Mouse (Mus musculus): ENCODE results near the gene Plb1.

The Plb1 gene

GRCm38 (mm10) chr5:32232474-32232873 is at the start of gene Plb1:
Plb1 (plus strand) TSS chr5:32232708.
- no peak for DNase-seq

DNA sequence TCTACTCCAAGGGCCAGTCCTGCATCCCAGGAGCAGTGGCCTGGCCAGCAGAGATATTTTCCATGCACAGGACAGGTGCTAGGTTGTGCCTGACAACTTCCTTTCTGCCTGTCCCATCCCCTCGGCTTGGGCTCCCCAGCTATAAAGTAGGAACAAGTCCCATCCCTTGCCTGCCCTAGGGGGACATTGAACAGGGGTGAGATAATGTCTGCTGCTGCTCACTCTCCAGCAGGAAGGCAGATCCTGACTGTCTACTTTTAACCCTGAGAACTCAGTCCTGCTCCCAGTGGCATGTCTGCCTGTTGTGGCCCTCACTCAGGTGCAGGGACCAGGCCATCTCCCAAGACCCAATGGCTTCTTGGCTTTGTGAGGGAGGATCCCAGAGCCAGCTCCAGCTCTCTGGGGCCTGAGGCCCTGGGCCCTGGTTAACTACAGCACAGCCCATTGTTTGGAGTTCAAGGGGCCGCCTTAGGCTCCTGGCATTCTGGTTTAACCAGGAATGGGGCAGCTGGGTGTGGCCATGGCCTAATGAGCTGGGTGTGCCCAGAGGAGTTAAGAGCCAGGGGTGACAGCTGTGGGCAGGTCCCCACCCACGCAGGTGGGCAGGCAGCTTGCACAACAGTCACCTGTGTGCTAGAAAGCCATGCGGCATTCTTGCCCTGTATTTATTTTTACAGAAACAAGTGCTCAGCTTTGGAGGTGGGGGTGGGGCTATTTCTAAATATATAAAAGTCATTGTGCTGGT is 49.5 kb upstream of the Plb1 start:
- DNase-seq = no peak

DNA sequence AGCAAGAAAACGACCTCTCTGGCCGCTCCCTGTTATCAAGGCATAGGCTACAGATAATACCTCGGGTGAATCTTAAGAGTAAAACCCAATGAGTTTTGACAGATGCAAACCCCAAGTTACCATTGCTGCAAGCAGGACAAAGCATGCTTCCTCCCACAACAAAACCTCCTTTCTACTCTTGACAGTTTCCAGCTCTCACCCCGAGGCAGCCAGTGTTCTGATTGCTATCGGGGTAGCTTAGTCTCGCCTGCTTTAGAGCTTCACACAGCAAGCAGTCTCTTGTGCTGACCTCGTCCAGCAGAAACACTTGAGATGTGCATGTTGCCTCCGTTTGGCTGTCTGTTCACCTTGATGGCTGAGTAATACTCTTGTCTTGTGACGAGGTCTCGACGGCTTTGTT is 44.8 kb upstream of the Plb1 start:
- DNase-seq = no peak

GRCm38 (mm10) chr5:32191259-32191658 is 41.2 kb upstream of the Plb1 start:
- DNase-seq = no peak

GRCm38 (mm10) chr5:32192016-32192845 is 40.3 kb upstream of the Plb1 start:
- DNase-seq = no peak

- no peak for DNase-seq
Measured at GRCm38 (mm10) chr5:32194236-32194635, 38.3 kb upstream of the Plb1 start.

- DNase-seq = no peak
Measured at GRCm38 (mm10) chr5:32195857-32196609, 36.5 kb upstream of the Plb1 start.

DNA sequence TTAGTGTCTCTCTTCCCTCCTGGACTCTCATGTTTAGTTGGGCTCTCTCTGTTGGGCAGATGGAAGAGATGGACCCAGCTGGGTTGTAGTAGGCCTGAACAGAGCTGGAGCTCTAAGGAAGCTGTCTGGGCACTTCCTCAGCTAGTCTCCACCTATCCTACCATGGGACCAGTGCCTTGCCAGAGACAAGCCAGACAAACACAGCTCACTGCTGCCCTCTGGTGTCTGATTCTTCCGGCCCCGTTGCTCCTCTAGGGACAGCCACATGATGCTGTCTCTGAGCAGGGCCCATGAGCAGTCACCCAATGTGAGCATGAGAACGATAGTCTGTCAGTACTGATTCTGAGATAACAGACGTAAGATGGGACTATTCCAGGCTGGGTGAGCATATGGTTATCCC is 34.8 kb upstream of the Plb1 start:
- DNase-seq = peak; percentile 68 to 85

GRCm38 (mm10) chr5:32199136-32199535 is 33.4 kb upstream of the Plb1 start:
- no peak for DNase-seq

- no peak for DNase-seq
Measured at GRCm38 (mm10) chr5:32199594-32199993, 32.9 kb upstream of the Plb1 start.

GRCm38 (mm10) chr5:32204653-32205052 is 27.9 kb upstream of the Plb1 start:
- no peak for DNase-seq

GRCm38 (mm10) chr5:32206726-32207125 is 25.8 kb upstream of the Plb1 start:
- DNase-seq = no peak

DNA sequence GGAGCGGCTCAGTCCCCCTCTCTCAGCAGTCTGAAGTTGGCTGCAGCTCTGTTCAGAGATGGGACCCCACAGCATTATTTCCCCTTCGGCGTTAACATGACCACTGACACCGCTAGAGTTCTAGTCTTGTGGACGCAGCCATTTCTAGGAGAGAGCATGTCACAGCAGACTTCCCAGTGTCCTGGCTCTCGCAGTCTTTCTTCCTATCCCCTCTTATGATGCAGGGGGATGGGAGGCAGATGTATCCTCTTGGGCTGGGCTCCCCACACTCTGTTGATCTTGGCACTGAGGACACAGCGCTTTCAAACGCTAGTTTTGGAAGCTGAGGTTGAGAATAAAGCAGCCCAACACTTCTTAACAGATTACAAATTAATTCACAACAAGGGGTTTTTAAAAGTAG is 24.0 kb upstream of the Plb1 start:
- no peak for DNase-seq

GRCm38 (mm10) chr5:32211011-32211410 is 21.5 kb upstream of the Plb1 start:
- no peak for DNase-seq

- no peak for DNase-seq
Measured at GRCm38 (mm10) chr5:32213746-32214145, 18.8 kb upstream of the Plb1 start.

DNA sequence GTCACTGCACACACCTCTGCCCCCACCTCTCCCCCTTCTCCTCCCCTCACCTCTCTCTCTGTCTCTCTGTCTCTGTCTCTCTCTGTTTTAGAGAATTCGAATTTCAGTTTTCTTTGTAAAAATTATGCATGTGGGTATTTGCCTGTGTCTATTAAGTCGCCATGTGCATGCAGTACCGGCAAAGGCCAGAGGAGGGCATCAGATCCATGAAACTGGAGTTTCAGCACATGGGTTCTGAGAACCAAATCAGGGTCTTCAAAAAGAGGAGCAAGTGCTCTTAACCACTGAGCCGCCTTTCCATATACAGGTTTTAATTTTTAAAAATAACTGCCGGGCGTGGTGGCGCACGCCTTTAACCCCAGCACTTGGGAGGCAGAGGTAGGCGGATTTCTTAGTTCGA is 17.0 kb upstream of the Plb1 start:
- DNase-seq = peak; percentile 14 to 60

- DNase-seq = no peak
Measured at GRCm38 (mm10) chr5:32216465-32216864, 16.0 kb upstream of the Plb1 start.

- no peak for DNase-seq
Measured at GRCm38 (mm10) chr5:32217477-32217876, 15.0 kb upstream of the Plb1 start.

DNA sequence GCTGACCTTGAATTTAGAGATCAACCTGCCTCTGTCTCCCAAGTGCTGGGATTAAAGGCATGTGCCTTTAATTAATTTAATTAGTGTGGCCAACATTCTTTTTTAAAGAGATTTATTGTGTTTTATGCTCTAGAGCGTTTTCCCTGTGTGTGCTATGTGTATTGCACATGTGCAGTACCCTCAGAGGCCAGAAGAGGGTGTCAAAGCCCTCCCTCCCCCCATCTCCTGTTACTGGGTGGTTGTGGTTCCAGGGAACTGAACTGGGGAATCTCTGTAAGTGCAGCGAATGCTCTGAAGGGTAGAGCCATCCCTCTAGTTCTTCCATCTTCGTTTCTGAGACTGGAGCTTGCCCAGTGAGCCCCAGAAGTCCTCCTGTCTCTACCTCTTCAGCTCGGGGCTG is 2.1 kb upstream of the Plb1 start:
- DNase-seq = no peak

- no peak for DNase-seq
Measured at GRCm38 (mm10) chr5:32239337-32239736, 6.8 kb downstream of the Plb1 start.

DNA sequence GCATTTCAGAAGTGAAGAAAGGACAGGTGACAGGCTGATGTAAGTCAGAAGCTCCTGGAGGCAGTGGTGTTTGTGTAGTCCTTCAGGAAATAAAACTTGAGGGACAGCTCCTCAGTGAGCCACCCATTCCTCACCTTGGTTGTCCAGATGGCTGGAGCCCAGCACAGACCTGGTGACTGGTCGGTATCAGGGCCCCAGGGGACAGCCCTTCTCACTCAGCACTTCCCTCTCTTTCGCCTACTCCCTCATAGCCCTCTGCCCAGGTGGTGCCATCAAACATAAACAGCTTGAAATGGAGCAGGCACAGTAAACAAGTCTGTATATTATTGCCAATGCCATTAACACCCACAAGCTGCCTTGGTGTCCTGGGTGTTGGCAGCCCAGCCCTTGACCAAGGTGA is 8.2 kb downstream of the Plb1 start:
- DNase-seq = no peak

- no peak for DNase-seq
Measured at GRCm38 (mm10) chr5:32243286-32243885, 10.9 kb downstream of the Plb1 start.

GRCm38 (mm10) chr5:32245385-32245784 is 12.9 kb downstream of the Plb1 start:
- DNase-seq = no peak
